Mouse (Mus musculus): ENCODE data around the gene Trpm4. TPM values are rescaled to one million over a fixed set of nuclear protein-coding genes. Genes with fewer than 3 reads are reported as not detected.
A peak's percentile ranks its signal among the peaks of the same experiment; 100 is the strongest.
"Not testable (repeated sequence)": the region's sequence is repeated elsewhere in the genome, so short reads cannot be mapped to it uniquely, and the experiment has no call there.

The Trpm4 gene
- polyA plus RNA-seq, 1 experiment from 2014 or later, result 15.4 TPM

- peaks cover 30% of the 10 kb centered on the region for H3K27me3 ChIP-seq (replicated peaks)
Measured at GRCm38 (mm10) chr7:45273672-45274071, 59.9 kb downstream of the Trpm4 start.

GRCm38 (mm10) chr7:45272786-45273412 is 60.7 kb downstream of the Trpm4 start:
- ATAC-seq (ENCODE audit: insufficient number of reproducible peaks, low FRiP score), result no peak
- Histone ChIP-seq H3K36me3 (no peaks in the 10 kb centered on the region), H3K27ac (ENCODE audit: poor library complexity, severe bottlenecking) (no peak overlapping the region), H3K9me3 (replicated peaks) (peaks cover 8% of the 10 kb centered on the region), H3K4me1 (replicated peaks) (peaks cover 16% of the 10 kb centered on the region), H3K9ac (no peak overlapping the region), H3K4me3 (no peak overlapping the region), H3K27me3 (replicated peaks) (peaks cover 31% of the 10 kb centered on the region), H3K4me2 (no peak overlapping the region)
- WGBS, result 74% methylated on average over 10 of the region's 10 CpGs

More at GRCm38 (mm10) chr7:45273672-45274071, 59.9 kb downstream of the Trpm4 start:
- Histone ChIP-seq H3K4me3 (no peak overlapping the region), H3K9me3 (replicated peaks) (peaks cover 8% of the 10 kb centered on the region), H3K4me2 (no peak overlapping the region), H3K36me3 (no peaks in the 10 kb centered on the region), H3K27ac (ENCODE audit: poor library complexity, severe bottlenecking) (no peak overlapping the region), H3K4me1 (replicated peaks) (peaks cover 16% of the 10 kb centered on the region), H3K9ac (no peak overlapping the region)
- ATAC-seq (ENCODE audit: insufficient number of reproducible peaks, low FRiP score), result no peak
- WGBS, result 88% methylated on average over 8 of the region's 8 CpGs

- H3K4me1 ChIP-seq (replicated peaks), result peaks cover 26% of the 10 kb centered on the region
- H3K27ac ChIP-seq (ENCODE audit: poor library complexity, severe bottlenecking), result no peak overlapping the region
- 66% methylated on average over 1 of the region's 1 CpGs for WGBS
- H3K9me3 ChIP-seq (replicated peaks), result no peaks in the 10 kb centered on the region
- H3K4me2 ChIP-seq, result no peak overlapping the region
- H3K27me3 ChIP-seq (replicated peaks), result peaks cover 22% of the 10 kb centered on the region
- no peak overlapping the region for H3K4me3 ChIP-seq
- no peaks in the 10 kb centered on the region for H3K36me3 ChIP-seq
- no peak overlapping the region for H3K9ac ChIP-seq
- ATAC-seq (ENCODE audit: insufficient number of reproducible peaks, low FRiP score), result no peak
Measured at GRCm38 (mm10) chr7:45265518-45265917, 68.1 kb downstream of the Trpm4 start.

- H3K4me3 ChIP-seq, result no peak overlapping the region
- no peak overlapping the region for H3K9ac ChIP-seq
- no peaks in the 10 kb centered on the region for H3K9me3 ChIP-seq (replicated peaks)
- H3K36me3 ChIP-seq, result no peaks in the 10 kb centered on the region
- H3K27ac ChIP-seq (ENCODE audit: poor library complexity, severe bottlenecking), result no peak overlapping the region
- no peak overlapping the region for H3K4me2 ChIP-seq
- WGBS, result 75% methylated on average over 3 of the region's 3 CpGs
- no peak for ATAC-seq (ENCODE audit: insufficient number of reproducible peaks, low FRiP score)
- H3K27me3 ChIP-seq (replicated peaks), result peaks cover 22% of the 10 kb centered on the region
- peaks cover 26% of the 10 kb centered on the region for H3K4me1 ChIP-seq (replicated peaks)
Measured at GRCm38 (mm10) chr7:45264348-45264747, 69.2 kb downstream of the Trpm4 start.

- H3K27me3 ChIP-seq (replicated peaks), result peaks cover 21% of the 10 kb centered on the region; the same call in 1 of the 2 replicates
- WGBS, result 62% methylated on average over 7 of the region's 7 CpGs
- no peak overlapping the region for H3K4me3 ChIP-seq
- H3K4me1 ChIP-seq (replicated peaks), result peaks cover 26% of the 10 kb centered on the region
- ATAC-seq (ENCODE audit: insufficient number of reproducible peaks, low FRiP score), result no peak
- H3K4me2 ChIP-seq, result no peak overlapping the region
- H3K9me3 ChIP-seq (replicated peaks), result no peaks in the 10 kb centered on the region
- no peak overlapping the region; the same call in 1 of the 2 replicates for H3K9ac ChIP-seq
- H3K36me3 ChIP-seq, result no peaks in the 10 kb centered on the region
- H3K27ac ChIP-seq (ENCODE audit: poor library complexity, severe bottlenecking), result peak overlapping the region; percentile 80
Measured at GRCm38 (mm10) chr7:45263006-45263607, 70.5 kb downstream of the Trpm4 start.

GRCm38 (mm10) chr7:45262266-45262665 is 71.3 kb downstream of the Trpm4 start:
- H3K4me2 ChIP-seq, result 0 out of 2 replicates have a peak overlapping the region, but pooled peaks have one; percentile 9
- 14% methylated on average over 7 of the region's 7 CpGs for WGBS

GRCm38 (mm10) chr7:45259281-45259680 is 74.3 kb downstream of the Trpm4 start:
- Histone ChIP-seq H3K27me3 (replicated peaks) (peaks cover 17% of the 10 kb centered on the region; the same call in 1 of the 2 replicates), H3K36me3 (no peaks in the 10 kb centered on the region), H3K4me2 (no peak overlapping the region), H3K4me3 (no peak overlapping the region), H3K9ac (no peak overlapping the region), H3K27ac (ENCODE audit: poor library complexity, severe bottlenecking) (no peak overlapping the region), H3K9me3 (replicated peaks) (no peaks in the 10 kb centered on the region), H3K4me1 (replicated peaks) (peaks cover 37% of the 10 kb centered on the region)
- ATAC-seq (ENCODE audit: insufficient number of reproducible peaks, low FRiP score), result no peak
- WGBS, result 83% methylated on average over 8 of the region's 8 CpGs

More at GRCm38 (mm10) chr7:45262266-45262665, 71.3 kb downstream of the Trpm4 start:
- no peaks in the 10 kb centered on the region for H3K9me3 ChIP-seq (replicated peaks)
- H3K36me3 ChIP-seq, result no peaks in the 10 kb centered on the region
- H3K27me3 ChIP-seq (replicated peaks), result peaks cover 17% of the 10 kb centered on the region; the same call in 1 of the 2 replicates
- H3K27ac ChIP-seq (ENCODE audit: poor library complexity, severe bottlenecking), result peak overlapping the region; percentile 80
- H3K4me3 ChIP-seq, result no peak overlapping the region
- H3K4me1 ChIP-seq (replicated peaks), result peaks cover 33% of the 10 kb centered on the region
- peak; percentile 40 for ATAC-seq (ENCODE audit: insufficient number of reproducible peaks, low FRiP score)
- peak overlapping the region; percentile 27; the same call in 1 of the 2 replicates for H3K9ac ChIP-seq

- H3K9ac ChIP-seq, result peak overlapping the region; percentile 26; the same call in 1 of the 2 replicates
- no peak overlapping the region for H3K4me2 ChIP-seq
Measured at GRCm38 (mm10) chr7:45257063-45257840, 76.3 kb downstream of the Trpm4 start.

GRCm38 (mm10) chr7:45255822-45256221 is 77.8 kb downstream of the Trpm4 start:
- H3K36me3 ChIP-seq; ATAC-seq (ENCODE audit: insufficient number of reproducible peaks, low FRiP score); H3K4me3 ChIP-seq; H3K9me3 ChIP-seq (replicated peaks); H3K4me2 ChIP-seq; H3K27ac ChIP-seq (ENCODE audit: poor library complexity, severe bottlenecking); H3K9ac ChIP-seq: not testable (repeated sequence)
- H3K27me3 ChIP-seq (replicated peaks), result peaks cover 17% of the 10 kb centered on the region; the same call in 1 of the 2 replicates
- peaks cover 11% of the 10 kb centered on the region; the same call in 1 of the 2 replicates for H3K4me1 ChIP-seq (replicated peaks)
- WGBS, result 65% methylated on average over 7 of the region's 7 CpGs

More at GRCm38 (mm10) chr7:45257063-45257840, 76.3 kb downstream of the Trpm4 start:
- Histone ChIP-seq H3K9me3 (replicated peaks) (no peaks in the 10 kb centered on the region), H3K36me3 (no peaks in the 10 kb centered on the region), H3K27ac (ENCODE audit: poor library complexity, severe bottlenecking) (no peak overlapping the region), H3K4me1 (replicated peaks) (peaks cover 25% of the 10 kb centered on the region), H3K27me3 (replicated peaks) (peaks cover 17% of the 10 kb centered on the region; the same call in 1 of the 2 replicates), H3K4me3 (no peak overlapping the region)
- WGBS, result 45% methylated on average over 11 of the region's 11 CpGs
- ATAC-seq (ENCODE audit: insufficient number of reproducible peaks, low FRiP score), result no peak

GRCm38 (mm10) chr7:45253806-45254205 is 79.8 kb downstream of the Trpm4 start:
- Histone ChIP-seq H3K36me3 (no peaks in the 10 kb centered on the region), H3K9me3 (replicated peaks) (no peaks in the 10 kb centered on the region), H3K4me3 (no peak overlapping the region), H3K27ac (ENCODE audit: poor library complexity, severe bottlenecking) (no peak overlapping the region), H3K9ac (no peak overlapping the region), H3K27me3 (replicated peaks) (peaks cover 9% of the 10 kb centered on the region; the same call in 1 of the 2 replicates), H3K4me2 (no peak overlapping the region), H3K4me1 (replicated peaks) (peaks cover 11% of the 10 kb centered on the region; the same call in 1 of the 2 replicates)
- WGBS, result 84% methylated on average over 8 of the region's 8 CpGs
- no peak for ATAC-seq (ENCODE audit: insufficient number of reproducible peaks, low FRiP score)

Measured in heart, embryonic 12.5 days (tissue).